Mouse (Mus musculus): Measurements from ENCODE around the gene Fam129b. TPM values are rescaled to one million over a fixed set of nuclear protein-coding genes. Genes with fewer than 3 reads are reported as not detected.

Fam129b gene
- total RNA-seq, 2 experiments from 2014 or later = 55.1 to 63.3 TPM

DNA sequence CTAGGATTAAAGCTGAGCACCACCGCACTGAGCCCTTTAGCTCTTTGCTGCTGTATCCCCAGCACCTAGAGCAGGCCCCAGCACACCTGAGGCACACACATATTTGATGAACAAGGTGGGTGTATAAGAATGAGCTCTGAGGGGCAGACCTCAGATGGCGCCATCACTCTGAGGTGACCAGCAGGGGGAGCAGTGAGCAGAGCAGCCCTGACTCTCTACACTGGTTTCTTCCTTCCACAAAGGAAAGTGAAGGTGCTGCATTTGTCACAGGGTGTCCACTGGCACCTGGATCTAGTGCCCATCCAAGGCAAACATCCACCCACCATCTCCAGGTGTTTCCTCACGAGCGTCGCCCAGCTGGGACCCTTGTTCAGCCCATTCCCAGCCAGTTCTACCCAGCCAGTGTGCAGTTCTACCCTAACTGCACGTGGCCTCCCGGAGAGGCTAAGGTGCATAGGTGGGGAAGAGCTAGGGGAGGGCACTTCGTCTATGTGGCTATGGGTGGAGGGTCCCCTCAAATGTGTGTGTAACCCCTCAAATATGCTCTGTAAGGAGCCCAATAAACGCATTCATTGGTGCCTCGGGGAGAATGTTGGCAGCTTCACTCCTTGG is 16.8 kb upstream of the Fam129b start:
- intact Hi-C loops (cut with DNase I) = no loop called here
- peak; percentile 71 for DNase-seq

DNA sequence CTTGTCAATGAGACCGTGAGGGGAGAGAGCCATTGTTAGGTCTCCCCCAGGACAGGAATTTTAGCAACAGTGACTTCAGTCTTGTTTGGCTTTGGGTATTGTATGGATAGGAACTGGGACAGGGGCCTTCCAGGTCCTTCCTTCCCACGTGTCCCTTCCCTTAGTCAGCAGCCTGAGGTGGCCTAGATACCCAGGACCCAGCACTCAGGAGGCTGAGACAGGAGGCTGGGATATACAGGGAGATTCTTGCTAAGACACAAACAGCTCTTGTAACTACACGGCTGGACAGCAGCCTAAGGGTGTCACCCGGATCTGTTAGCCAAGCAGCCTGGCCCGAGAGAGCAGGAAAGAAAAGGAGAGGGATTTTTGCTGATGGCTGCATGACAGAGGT is 16.3 kb upstream of the Fam129b start:
- DNase-seq = no peak
- intact Hi-C loops (cut with DNase I) = no loop called here

DNA sequence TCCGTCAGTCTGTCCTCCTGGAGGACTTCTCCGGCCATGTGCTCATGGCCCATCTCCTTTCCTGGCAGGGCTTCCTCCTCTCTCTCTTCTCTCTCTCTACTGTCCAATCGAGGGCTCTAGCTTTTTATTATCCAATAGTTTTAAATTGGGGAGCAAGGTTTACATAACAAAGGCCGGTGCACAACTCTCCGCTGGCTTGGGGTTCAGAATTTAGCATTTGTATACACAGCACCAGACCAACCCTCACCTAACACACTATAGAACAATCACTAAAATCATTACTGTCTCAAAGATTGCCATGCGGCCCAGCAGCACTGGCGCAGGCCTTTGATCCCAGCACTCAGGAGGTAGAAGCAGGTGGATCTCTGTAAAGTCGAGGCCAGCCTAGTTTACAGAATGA is 15.1 kb upstream of the Fam129b start:
- no peak for DNase-seq
- intact Hi-C loops (cut with DNase I) = no loop called here

DNA sequence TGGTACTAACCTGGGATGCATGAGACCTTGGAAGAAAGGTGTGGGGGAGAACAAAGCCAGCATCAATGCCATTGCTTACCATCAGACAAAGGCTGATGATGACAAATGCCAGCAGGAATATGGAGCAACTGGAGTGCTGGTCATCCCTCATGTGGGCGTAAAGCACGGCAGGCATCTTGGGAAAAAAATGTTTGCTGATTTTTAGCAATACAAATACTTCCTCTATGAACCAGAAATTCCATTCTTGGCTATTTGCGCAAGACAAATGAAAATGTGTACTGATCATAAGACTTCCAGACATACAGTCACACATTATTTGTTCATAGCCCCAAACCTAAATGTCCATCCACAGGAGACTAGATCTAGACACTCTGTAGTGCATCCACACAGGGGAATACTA is 12.6 kb upstream of the Fam129b start:
- no peak for DNase-seq
- intact Hi-C loops (cut with DNase I) = no loop called here

DNA sequence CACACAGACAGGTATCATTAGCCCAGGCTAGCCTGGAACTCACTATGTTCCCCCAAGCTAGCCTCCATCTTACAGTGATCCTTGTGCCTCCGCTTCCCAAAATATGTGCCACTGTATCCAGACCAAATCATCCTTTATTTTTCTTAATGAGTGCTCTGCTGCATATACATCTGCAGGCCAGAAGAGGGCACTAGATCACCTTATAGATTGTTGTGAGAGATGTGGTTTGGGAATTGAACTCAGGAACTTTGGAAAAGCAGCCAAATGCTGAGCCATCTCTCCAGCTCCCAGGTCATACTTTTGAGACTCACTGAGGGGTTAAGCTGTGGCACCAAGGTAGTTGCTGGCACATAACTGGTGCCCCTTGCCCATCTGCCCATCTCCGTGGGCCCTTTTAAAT is 11.2 kb upstream of the Fam129b start:
- intact Hi-C loops (cut with DNase I) = loop anchor here (2.0 kb wide), 1 partner anchor 48 kb away; no protein-coding TSS in a partner anchor
- no peak for DNase-seq

DNA sequence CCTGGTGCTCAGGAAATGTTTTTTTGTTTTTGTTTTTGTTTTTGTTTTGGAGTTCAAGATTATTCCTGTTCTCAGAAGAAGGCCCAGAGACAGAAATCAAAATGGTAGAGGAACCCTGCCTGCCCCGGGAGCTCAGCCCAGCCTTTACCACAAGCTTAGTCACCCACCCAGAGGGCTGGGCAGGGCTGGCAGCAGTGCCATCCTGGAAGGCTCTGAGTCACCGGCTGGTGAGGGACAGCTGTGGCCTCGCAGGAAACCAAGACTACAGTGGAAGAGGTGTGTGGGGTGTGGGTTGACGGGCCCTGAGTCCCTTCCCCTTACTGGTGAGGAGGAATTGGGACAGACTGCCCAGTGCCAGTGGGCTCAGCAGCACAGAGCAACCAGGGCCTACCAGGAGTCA is 8.6 kb upstream of the Fam129b start:
- DNase-seq = no peak
- intact Hi-C loops (cut with DNase I) = no loop called here

DNA sequence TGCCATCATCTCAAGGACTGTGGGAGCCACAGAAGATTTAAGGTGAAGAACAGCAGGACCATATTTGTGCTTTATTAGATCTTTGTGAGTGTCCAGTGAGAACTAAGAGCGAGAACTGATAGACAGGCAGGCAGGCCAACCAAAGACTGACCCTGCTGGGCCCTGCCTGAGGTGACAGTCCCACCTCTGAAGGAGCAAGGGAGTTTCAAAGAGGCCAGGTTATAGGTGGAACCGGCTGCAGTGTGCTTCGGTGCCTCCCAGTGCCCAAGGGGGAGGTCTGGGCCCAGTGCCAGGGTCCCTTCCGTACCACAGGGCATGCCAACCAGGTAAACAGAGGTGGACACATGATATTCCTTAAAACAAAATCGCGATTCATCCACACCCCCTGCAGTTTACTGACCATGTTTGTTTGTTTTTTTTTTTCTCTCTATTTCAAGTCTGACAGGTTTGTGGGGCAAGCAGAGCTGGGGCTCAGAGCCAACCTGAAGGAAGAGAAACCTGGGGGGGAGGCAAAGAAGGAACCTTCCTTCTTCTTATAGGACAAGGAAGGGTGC is 6.1 kb upstream of the Fam129b start:
- intact Hi-C loops (cut with DNase I) = no loop called here
- DNase-seq = no peak

DNA sequence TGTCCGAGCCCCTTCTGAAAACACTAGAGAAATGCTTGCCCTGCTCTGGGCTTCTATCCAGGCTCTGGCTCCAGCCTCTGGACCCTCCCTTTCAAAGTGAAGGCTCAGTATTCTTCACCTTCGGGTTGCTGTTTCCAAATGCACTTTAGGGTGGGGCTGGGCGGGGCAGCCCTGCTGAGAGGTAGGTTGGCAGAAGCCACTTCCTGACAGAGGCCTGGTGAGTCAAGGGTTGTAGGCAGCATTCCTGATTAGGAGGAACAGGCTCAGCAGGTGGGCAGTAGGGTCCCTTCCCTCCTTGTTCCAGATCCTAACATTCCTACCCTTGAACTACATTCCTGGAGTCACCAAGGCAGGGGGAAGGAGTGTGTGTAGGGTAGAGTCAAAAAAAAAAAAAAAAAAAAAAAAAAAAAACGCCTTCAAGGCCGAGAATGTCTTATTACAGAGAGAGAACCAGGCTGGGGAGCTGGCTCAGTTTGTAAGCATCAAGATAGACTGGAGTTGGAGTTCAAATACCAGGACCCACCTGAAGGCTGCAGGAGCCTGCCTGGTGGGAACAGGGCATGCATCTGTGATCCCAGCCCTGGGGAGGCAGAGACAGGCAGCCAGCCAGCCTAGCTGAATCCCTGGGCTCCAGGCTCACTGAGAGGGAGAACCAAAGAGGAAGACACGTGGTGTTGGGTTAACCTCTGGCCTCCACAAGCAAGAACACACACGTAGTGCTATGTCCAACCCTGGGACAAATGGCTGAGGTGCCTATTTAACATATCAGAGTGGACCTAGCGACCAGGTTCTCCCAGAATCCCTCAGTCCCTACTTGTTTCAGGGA is 5.4 kb upstream of the Fam129b start:
- intact Hi-C loops (cut with DNase I) = no loop called here
- DNase-seq = no peak

DNA sequence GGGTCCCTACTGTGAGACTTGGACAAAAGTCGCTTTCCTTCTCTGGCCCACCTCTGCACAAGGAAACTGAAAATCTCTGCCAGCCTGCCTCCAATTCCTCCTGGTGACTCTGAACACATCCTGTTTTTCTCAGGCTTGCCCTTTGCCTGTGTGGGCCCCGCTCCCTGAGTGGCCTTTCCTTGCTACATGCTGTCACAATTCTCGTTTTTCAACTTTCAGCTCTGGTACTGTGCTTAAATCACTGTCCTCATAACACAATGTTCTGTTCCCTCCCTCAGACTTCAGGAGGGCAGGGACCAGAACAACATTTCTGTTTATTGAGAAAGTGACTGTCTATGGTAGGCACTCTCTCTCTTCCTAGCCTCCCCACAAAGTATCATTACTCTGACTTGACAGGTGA is 1.8 kb upstream of the Fam129b start:
- no peak for DNase-seq
- intact Hi-C loops (cut with DNase I) = no loop called here

DNA sequence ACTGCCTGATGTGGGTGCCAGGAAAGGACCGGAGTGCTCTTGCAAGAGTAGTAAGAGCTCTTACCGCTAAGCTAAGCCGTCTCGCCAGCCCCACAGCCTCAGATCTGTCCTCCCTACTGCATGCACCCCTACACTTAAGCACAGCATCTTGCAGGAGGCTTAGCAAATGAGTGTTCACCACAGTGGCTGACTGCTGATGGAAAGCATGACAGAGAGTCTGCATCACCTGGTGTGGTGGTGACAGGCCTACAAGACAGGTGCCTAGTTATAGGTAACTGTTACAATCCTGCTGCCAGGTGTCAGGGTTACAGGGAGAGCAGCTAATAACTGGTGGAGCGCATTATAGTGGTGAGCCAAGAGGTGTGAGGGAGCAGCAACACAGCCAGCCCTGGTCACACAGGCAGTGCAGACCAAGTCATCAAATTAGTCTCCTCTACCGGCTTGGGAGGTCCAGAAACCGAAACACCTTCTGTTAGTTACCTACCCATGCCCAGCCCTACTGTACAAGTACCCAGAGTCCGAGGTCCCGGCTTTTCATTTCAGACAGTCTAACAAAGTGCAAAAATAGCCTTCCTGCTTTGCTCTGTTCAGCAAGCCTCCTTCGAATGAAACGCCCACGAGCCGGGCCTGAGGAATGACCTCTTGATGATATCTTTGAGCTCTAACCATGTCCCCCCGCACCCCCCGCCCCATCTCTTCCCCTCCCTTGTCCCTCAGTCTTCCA is 801 bp upstream of the Fam129b start:
- intact Hi-C loops (cut with DNase I) = no loop called here
- DNase-seq = no peak

DNA sequence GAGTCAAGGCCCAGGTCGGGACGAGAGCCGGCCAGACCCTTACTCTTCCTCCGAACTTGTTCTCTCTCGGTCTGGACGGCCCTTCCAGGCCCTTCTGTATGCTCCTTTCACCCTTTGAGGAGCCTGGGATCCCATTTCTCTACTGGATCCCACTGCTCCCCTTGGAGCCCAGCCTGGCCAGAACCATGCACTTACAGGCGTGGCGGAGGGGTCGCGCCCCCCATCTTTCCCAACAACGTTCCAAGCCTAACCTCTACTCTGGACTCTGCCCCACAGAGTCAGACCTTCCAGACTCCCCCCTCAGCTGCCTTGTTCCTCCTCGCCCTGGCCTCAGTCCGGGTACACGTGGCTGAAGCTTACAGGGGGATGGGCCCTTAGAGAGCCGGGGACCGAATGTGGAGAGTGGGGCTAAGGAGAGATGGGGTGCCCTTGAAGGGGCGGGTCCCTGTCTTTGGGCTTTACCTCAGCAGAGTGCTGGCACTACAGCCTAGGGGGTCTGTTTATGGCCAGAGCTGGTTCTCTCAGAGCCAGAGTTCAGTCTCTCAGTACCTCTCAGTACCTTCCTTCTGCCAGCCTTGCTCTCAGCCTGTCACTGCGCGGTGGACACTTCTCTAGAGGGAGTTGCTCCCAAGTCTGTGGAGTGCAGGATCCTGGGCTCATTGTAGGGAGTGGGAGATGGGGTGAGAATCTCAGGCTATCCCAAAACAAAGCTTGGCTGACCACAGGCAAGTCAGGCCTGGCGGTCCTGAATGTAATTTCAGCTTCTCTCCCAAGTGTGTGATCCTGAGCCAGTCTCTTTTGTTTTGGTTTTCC is 782 bp downstream of the Fam129b start:
- intact Hi-C loops (cut with DNase I) = no loop called here
- no peak for DNase-seq

DNA sequence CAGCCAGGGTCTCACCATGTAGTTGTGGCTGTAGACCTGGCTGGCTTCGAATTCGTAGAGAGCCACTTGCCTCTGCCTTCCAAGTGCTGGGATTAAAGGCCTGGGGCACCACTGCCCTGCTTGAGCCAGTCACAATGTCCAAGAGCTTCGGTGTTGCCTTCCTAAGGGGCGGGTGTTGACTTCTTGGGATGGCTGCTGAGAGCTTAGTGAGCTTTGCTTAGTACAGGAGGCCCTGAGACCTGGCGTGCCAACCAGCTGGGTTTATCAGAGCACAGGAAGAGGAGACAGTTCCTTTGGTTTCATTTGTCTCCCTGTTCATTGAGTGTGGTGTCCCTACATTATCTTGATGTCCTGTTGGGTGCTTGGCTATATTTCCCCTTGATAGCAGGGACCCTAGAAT is 1.4 kb downstream of the Fam129b start:
- intact Hi-C loops (cut with DNase I) = no loop called here
- no peak for DNase-seq

DNA sequence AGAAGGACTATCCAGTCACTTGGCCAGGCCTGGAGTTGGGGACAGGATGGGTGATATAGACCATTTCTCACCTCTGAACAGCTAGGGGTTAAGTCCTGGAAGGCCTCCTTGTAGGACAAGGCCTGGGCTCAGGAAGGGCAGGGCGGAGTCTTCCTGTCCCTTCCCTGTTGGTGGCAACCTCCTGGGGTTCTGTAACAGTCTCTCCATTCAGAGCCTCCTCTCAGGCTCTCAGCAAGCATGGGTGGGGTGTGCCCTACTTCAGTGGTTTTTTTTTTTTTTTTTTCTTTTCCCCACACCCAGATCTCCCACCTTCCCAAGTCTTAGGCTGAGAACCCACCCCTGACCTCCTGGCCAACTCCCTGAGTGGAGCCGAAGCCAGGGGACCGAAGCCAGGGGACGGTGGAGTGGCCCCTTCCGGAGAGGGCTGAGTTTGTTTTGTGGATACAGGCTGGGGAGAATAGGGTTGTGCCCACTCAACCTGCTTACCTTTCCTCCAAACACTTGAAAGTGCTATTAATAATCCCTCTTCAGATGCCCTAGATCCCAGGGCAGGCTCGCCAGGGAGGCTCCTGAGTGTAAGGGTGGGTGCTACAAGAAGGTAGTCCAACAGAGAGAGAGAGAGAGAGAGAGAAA is 2.0 kb downstream of the Fam129b start:
- no peak for DNase-seq
- intact Hi-C loops (cut with DNase I) = no loop called here

DNA sequence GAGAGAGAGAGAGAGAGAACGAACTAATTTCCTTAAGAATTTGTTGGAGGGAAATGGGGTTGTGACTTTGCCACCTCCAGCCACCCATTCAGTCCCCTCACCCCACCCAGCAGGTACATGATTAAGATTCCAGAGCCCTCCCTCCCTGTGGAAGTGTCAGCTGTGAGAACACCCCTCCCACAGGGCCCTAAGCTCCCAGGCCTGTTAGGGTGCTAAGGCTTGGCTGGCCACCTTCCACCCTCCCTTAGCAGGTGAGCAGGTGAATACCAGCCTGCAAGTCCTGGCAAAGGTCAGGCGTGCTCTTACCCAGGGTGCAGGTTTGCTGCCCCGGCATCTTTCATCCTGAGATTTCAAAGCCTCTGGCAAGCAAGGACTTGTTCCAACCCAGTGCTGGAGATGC is 2.5 kb downstream of the Fam129b start:
- intact Hi-C loops (cut with DNase I) = no loop called here

DNA sequence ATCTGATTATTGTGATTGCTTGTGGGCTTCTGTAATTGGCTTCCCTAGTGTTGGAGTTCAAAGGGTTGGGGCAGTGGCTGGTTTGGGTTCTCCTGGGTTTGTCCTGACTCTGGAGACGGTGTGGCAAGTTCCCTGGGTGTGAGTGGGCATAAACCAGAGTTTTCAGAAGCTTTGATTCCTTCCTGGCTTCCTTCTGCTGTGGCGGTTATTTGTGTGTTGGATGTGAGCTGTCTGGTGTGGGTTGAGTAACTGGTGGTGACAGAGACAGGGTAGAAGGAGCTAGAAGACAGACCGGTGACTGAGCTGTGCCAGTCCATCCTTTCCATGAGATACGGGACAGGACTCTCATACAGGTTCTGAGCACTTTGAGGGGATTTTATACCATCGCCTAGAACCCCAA is 3.7 kb downstream of the Fam129b start:
- no peak for DNase-seq
- intact Hi-C loops (cut with DNase I) = no loop called here

More for the DNA sequence above, 2.5 kb downstream of the Fam129b start:
- no peak for DNase-seq

DNA sequence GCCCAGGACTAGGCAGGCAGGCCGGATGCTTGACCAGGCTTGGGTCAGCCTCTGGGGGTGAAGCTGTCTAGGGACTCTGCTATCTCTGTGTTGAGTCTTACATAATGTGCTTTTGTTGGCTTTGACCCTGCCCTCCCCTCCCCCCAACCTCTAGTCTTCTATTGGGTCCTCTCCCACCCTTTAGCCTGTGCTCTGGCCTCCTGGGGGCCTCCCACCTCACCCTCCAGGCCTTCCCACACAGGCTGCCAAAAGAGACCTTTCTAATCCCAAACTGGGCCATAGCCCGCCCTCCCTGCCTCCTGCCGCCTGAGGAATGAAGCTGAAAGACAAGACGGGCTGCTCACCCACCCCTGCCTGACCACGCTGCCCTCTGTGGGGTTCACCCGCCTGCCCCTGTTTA is 5.1 kb downstream of the Fam129b start:
- no peak for DNase-seq
- intact Hi-C loops (cut with DNase I) = no loop called here

DNA sequence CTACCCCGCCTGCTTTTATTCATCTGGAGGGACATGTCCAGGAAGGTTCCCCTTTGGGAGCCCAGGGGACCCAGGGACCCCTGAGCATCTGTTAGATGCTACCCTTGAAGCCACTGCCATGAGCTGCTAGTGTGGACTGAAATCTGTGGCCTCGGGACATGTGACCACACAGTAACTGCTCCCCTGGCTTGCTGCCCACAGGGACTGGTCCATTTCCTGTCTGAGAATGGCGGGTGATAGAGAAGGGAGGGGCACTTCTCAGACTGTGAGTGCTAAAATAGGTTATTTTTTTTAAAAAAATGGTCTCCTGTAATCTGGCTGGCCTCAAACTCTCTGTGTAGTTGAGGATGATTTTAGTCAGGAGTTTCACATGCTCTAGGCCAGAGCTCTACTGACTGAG is 5.8 kb downstream of the Fam129b start:
- intact Hi-C loops (cut with DNase I) = no loop called here
- peak; percentile 68 for DNase-seq

DNA sequence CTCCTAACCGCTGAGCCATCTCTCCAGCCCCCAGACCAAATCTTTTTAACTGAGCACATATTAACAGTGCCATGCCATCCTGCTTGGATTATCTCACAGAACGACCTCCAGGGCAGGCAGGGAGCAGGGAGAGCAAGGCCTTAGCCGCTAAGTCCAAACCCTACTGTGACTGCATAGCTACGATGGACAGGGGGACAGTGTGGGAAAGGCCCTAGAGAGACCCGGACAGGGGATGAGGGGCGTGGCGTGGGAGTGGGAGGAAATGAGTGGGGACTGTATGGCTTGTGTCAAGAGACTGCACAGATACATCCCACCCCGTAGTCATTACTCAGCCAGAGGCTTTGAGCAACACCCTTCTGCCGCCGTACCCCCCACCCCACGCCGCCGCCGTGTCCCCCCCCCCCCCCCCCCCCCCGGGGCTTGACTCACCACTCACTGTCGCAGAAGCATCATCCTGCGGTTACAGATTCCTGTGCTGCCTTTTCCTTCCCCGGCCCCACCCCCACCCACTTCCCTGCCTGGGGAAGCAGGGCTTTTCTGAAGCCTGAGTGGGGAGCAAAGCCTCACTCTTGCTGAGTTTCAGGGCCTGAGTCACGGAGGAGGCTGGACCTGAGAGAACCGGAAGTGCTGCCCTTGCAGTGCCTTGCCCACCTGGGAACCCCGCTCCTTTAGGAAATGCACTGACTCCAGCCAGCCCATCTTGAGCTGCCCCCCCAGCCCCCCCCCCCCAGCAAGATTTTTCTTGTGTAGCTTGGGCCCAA is 6.5 kb downstream of the Fam129b start:
- intact Hi-C loops (cut with DNase I) = no loop called here
- no peak for DNase-seq

DNA sequence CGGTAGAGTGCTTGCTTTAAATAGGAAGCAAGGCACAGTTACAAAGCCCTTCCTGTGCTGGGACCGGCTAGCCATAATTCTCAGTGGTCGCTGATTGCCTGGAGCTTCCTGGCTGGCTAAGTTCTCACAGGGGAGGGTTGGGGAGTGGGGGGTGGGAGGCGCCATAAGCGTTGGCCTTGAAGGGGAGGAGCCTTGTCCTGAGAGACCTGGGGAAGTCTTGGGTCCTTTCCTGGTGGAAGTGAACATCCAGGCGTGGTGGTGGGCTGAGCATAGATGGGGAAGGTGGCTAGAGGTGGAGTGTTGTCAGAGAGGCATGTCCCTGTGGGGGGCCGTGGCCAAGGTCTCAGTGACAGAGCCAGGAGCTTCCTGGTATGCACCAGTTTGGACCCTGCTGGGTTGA is 8.8 kb downstream of the Fam129b start:
- DNase-seq = no peak
- intact Hi-C loops (cut with DNase I) = no loop called here

DNA sequence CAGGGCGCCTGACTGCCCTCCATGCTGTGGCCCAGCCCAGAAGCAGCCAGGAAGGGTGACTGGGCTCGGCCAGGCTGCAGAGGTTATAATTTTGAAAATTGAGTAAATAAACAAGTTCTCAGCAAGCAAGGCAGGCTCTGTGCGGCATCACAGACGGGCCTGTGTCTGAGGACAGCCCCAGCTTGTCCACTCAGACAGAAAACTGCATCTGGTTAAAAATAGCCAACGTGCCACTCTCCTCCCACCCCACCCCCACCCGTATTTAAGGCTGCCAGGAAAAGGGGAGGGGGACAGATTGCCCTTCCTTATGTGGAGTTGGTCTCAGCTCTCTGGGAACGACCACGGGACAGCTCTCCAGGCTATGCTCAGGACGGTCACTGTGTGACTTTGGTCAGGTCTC is 12.1 kb downstream of the Fam129b start:
- intact Hi-C loops (cut with DNase I) = no loop called here

More for the DNA sequence above, 12.1 kb downstream of the Fam129b start:
- no peak for DNase-seq

Data from left cerebral cortex, postnatal 4 days (tissue).